Mouse (Mus musculus): ENCODE data around the gene Ank3. TPM values are rescaled to one million over a fixed set of nuclear protein-coding genes. Genes with fewer than 3 reads are reported as not detected.

Ank3 gene
- polyA plus RNA-seq, 1 experiment from 2014 or later, result 38.7 TPM

GRCm38 (mm10) chr10:70067169-70068115, 668.9 kb downstream of the Ank3 start:
- no peak for ATAC-seq (ENCODE audit: insufficient number of reproducible peaks, insufficient read depth, low FRiP score, low TSS enrichment)
- Histone ChIP-seq H3K27me3 (no peaks in the 10 kb centered on the region), H3K4me1 (no peaks in the 10 kb centered on the region), H3K4me2 (replicated peaks) (no peak overlapping the region), H3K27ac (no peak overlapping the region), H3K9me3 (no peaks in the 10 kb centered on the region), H3K9ac (no peak overlapping the region), H3K4me3 (no peak overlapping the region), H3K36me3 (no peaks in the 10 kb centered on the region)
- 63% methylated on average over 6 of the region's 6 CpGs for WGBS

DNA sequence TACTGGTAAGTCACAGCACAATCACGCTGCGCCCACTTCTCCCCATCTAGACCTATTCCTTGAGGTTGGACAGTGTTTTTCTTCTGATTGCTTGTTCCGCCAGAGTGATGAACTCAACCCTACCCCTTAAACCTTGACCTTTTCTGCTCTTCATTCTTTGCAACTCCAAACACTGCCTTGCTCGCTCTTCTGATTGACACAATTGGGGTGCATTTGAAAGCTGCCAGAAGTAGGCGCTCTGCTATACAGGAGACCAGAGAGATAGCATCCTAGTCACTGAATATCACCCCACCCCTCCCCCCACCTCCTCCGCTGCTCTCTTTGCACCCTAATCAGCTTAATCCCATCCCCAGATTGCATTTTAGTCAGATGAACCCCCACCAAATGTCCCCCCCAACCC, 670.7 kb downstream of the Ank3 start:
- H3K36me3 ChIP-seq, result no peaks in the 10 kb centered on the region
- no peaks in the 10 kb centered on the region for H3K27me3 ChIP-seq
- no peaks in the 10 kb centered on the region for H3K4me1 ChIP-seq
- no peaks in the 10 kb centered on the region for H3K9me3 ChIP-seq
- no peak for ATAC-seq (ENCODE audit: insufficient number of reproducible peaks, insufficient read depth, low FRiP score, low TSS enrichment)
- no peak overlapping the region for H3K9ac ChIP-seq
- H3K4me3 ChIP-seq, result no peak overlapping the region
- no peak overlapping the region for H3K4me2 ChIP-seq (replicated peaks)
- H3K27ac ChIP-seq, result no peak overlapping the region
- 51% methylated on average over 6 of the region's 6 CpGs for WGBS

GRCm38 (mm10) chr10:70071334-70071733, 672.8 kb downstream of the Ank3 start:
- no peak overlapping the region for H3K9ac ChIP-seq
- no peaks in the 10 kb centered on the region for H3K27me3 ChIP-seq
- no peak for ATAC-seq (ENCODE audit: insufficient number of reproducible peaks, insufficient read depth, low FRiP score, low TSS enrichment)
- no peak overlapping the region for H3K27ac ChIP-seq
- no peaks in the 10 kb centered on the region for H3K4me1 ChIP-seq
- no peak overlapping the region for H3K4me3 ChIP-seq
- no peak overlapping the region for H3K4me2 ChIP-seq (replicated peaks)
- WGBS, result 81% methylated on average over 4 of the region's 4 CpGs
- no peaks in the 10 kb centered on the region for H3K36me3 ChIP-seq
- no peaks in the 10 kb centered on the region for H3K9me3 ChIP-seq

Other genes starting within 250 kb of the Ank3 start
- gene Rhobtb1, start 247.3 kb upstream of the Ank3 start, polyA plus RNA-seq (2016; fragmentation: Nextera tagmentation; extraction: Ambion mirVana), result 33.0 and 34.5 TPM in 2 replicates
- 3.0 and 3.3 TPM in 2 replicates for gene A930033H14Rik, start 185.7 kb upstream of the Ank3 start, polyA plus RNA-seq (2016; fragmentation: Nextera tagmentation; extraction: Ambion mirVana)
- gene Cdk1, start 45.8 kb upstream of the Ank3 start, polyA plus RNA-seq (2016; fragmentation: Nextera tagmentation; extraction: Ambion mirVana), result 372 and 387 TPM in 2 replicates